Mouse (Mus musculus) CH12.LX (cell line): ENCODE data around the gene Psmd12. TPM values are rescaled to one million over a fixed set of nuclear protein-coding genes. Genes with fewer than 3 reads are reported as not detected.
A peak's percentile ranks its signal among the peaks of the same experiment; 100 is the strongest.

Experiments used
- DNase-seq: peaks from one replicate; pipeline ENCODE4 v3.0.0-alpha.2; 2013; ENCODE audit errors: extremely low read depth
- H3K27ac ChIP-seq: 2 replicates; pipeline ENCODE4 v1.5.1; 2012; ENCODE audit warnings: low read depth, mild to moderate bottlenecking, control low read depth, moderate library complexity; ENCODE audit not compliant: insufficient read depth
- H3K27me3 ChIP-seq: replicated peaks from 2 replicates; pipeline ENCODE3; 2012; ENCODE audit warnings: inconsistent platforms
- H3K36me3 ChIP-seq, 2 experiments: replicated peaks in 1 of 2; 2 replicates each; pipeline versions ENCODE3 to v1.6.1; 2012; ENCODE audit warnings: inconsistent platforms in 1 of 2, low read length in 1 of 2, mild to moderate bottlenecking in 1 of 2, mixed read lengths in 1 of 2, moderate library complexity in 1 of 2; ENCODE audit not compliant: control insufficient read depth in 1 of 2, insufficient read depth in 1 of 2
- H3K4me1 ChIP-seq, 2 experiments: 2 replicates each; pipeline ENCODE4 v1.6.1; 2012; ENCODE audit warnings: inconsistent platforms in 1 of 2, moderate library complexity in 1 of 2; ENCODE audit not compliant: insufficient read depth in 2 of 2, control insufficient read depth in 1 of 2
- H3K4me2 ChIP-seq: 2 replicates; pipeline ENCODE4 v1.6.1; 2012; ENCODE audit warnings: low read depth, mild to moderate bottlenecking, control low read depth; ENCODE audit not compliant: poor library complexity, insufficient read depth, severe bottlenecking
- H3K4me3 ChIP-seq, 3 experiments: fragments of 150-350 bp in 1 of 3; sonication (generic) in 1 of 3; replicated peaks in 1 of 3; 2 replicates each; pipeline versions ENCODE3 to v1.5.1; 2011 to 2012; ENCODE audit warnings: low read depth in 2 of 3, low read length in 2 of 3, mild to moderate bottlenecking in 2 of 3, moderate library complexity in 2 of 3, control low read depth in 1 of 3, improper control_type of control experiment in 1 of 3, inconsistent platforms in 1 of 3, mixed read lengths in 1 of 3; ENCODE audit not compliant: poor library complexity in 1 of 3
- H3K79me2 ChIP-seq: replicated peaks from 2 replicates; pipeline ENCODE4 v1.6.1; 2012; ENCODE audit warnings: mild to moderate bottlenecking, moderate library complexity; ENCODE audit not compliant: control insufficient read depth, poor library complexity, insufficient read depth, severe bottlenecking; ENCODE audit errors: extremely low read depth
- H3K9ac ChIP-seq: 2 replicates; pipeline ENCODE4 v1.6.1; 2012; ENCODE audit warnings: low read depth, mild to moderate bottlenecking, control low read depth, moderate library complexity; ENCODE audit not compliant: insufficient read depth
- H3K9me3 ChIP-seq: replicated peaks from 2 replicates; pipeline ENCODE3; 2012; ENCODE audit warnings: low read length, inconsistent platforms, mixed read lengths
- CHD2 ChIP-seq: IDR thresholded peaks from 2 replicates; pipeline ENCODE4 v1.6.1; 2011; ENCODE audit warnings: low read length, improper control_type of control experiment
- CTCF ChIP-seq, 2 experiments: IDR thresholded peaks in 1 of 2; conservative IDR thresholded peaks in 1 of 2; 2 replicates each; pipeline ENCODE4 v1.5.1; 2011 to 2012; ENCODE audit warnings: low read depth in 2 of 2, low read length in 2 of 2, improper control_type of control experiment in 1 of 2, inconsistent platforms in 1 of 2, mild to moderate bottlenecking in 1 of 2, moderate library complexity in 1 of 2
- E2F4 ChIP-seq: IDR thresholded peaks from 2 replicates; pipeline ENCODE4 v1.6.1; 2011; ENCODE audit warnings: low read depth, low read length, improper control_type of control experiment; ENCODE audit not compliant: insufficient replicate concordance
- ELF1 ChIP-seq: IDR thresholded peaks from 2 replicates; pipeline ENCODE4 v1.6.1; 2014; ENCODE audit warnings: low read depth, mild to moderate bottlenecking, inconsistent platforms, low read length, improper control_type of control experiment
- GABPA ChIP-seq: IDR thresholded peaks from 2 replicates; pipeline ENCODE4 v1.6.1; 2012; ENCODE audit warnings: low read depth, low read length, improper control_type of control experiment, inconsistent platforms; ENCODE audit not compliant: insufficient replicate concordance
- HCFC1 ChIP-seq: IDR thresholded peaks from 2 replicates; pipeline ENCODE4 v1.6.1; 2012; ENCODE audit warnings: low read depth, mild to moderate bottlenecking, inconsistent platforms, low read length, improper control_type of control experiment
- IRF4 ChIP-seq: IDR thresholded peaks from 2 replicates; pipeline ENCODE4 v1.6.1; 2014; ENCODE audit warnings: low read depth, mild to moderate bottlenecking, inconsistent platforms, low read length, improper control_type of control experiment
- JUN ChIP-seq: IDR thresholded peaks from 2 replicates; pipeline ENCODE4 v1.6.1; 2011; ENCODE audit warnings: low read depth, mild to moderate bottlenecking, low read length, improper control_type of control experiment, moderate library complexity; ENCODE audit not compliant: insufficient read depth
- JUND ChIP-seq: conservative IDR thresholded peaks from 2 replicates; pipeline ENCODE4 v1.6.1; 2011; ENCODE audit warnings: low read depth, low read length, improper control_type of control experiment
- MAX ChIP-seq: IDR thresholded peaks from 2 replicates; pipeline ENCODE4 v1.6.1; 2011; ENCODE audit warnings: low read length, improper control_type of control experiment
- MAZ ChIP-seq: IDR thresholded peaks from 2 replicates; pipeline ENCODE4 v1.6.1; 2012; ENCODE audit warnings: low read depth, mild to moderate bottlenecking, inconsistent platforms, low read length, improper control_type of control experiment, moderate library complexity
- MEF2A ChIP-seq: IDR thresholded peaks from 2 replicates; pipeline ENCODE4 v1.6.1; 2014; ENCODE audit warnings: low read depth, mild to moderate bottlenecking, inconsistent platforms, low read length, improper control_type of control experiment, borderline replicate concordance
- MYC ChIP-seq: IDR thresholded peaks from 2 replicates; pipeline ENCODE4 v1.6.1; 2011; ENCODE audit warnings: low read depth, mild to moderate bottlenecking, improper control_type of control experiment, low read length
- NELFE ChIP-seq: IDR thresholded peaks from 2 replicates; pipeline ENCODE4 v1.6.1; 2011; ENCODE audit warnings: low read depth, low read length, improper control_type of control experiment
- NRF1 ChIP-seq: IDR thresholded peaks from 2 replicates; pipeline ENCODE4 v1.6.1; 2014; ENCODE audit warnings: low read depth, mild to moderate bottlenecking, inconsistent platforms, low read length, improper control_type of control experiment, moderate library complexity
- PAX5 ChIP-seq: IDR thresholded peaks from 2 replicates; pipeline ENCODE4 v1.6.1; 2012; ENCODE audit warnings: low read length, inconsistent platforms, mixed read lengths
- POLR2A ChIP-seq: IDR thresholded peaks from 2 replicates; pipeline ENCODE4 v1.6.1; 2011; ENCODE audit warnings: low read depth, mild to moderate bottlenecking, improper control_type of control experiment, low read length
- POLR2AphosphoS2 ChIP-seq: IDR thresholded peaks from 2 replicates; pipeline ENCODE4 v1.6.1; 2011; ENCODE audit warnings: low read depth, low read length, improper control_type of control experiment
- SIN3A ChIP-seq: IDR thresholded peaks from 2 replicates; pipeline ENCODE4 v1.6.1; 2012; ENCODE audit warnings: low read length, improper control_type of control experiment, inconsistent platforms
- SMC3 ChIP-seq: IDR thresholded peaks from 2 replicates; pipeline ENCODE4 v1.6.1; 2011; ENCODE audit warnings: low read depth, low read length, improper control_type of control experiment
- TBP ChIP-seq: conservative IDR thresholded peaks from 2 replicates; pipeline ENCODE4 v1.6.1; 2011; ENCODE audit warnings: low read depth, low read length, improper control_type of control experiment
- UBTF ChIP-seq: IDR thresholded peaks from 2 replicates; pipeline ENCODE4 v1.6.1; 2012; ENCODE audit warnings: low read depth, mild to moderate bottlenecking, inconsistent platforms, low read length, improper control_type of control experiment, moderate library complexity
- USF1 ChIP-seq: IDR thresholded peaks from 2 replicates; pipeline ENCODE4 v1.6.1; 2014; ENCODE audit warnings: low read depth, mild to moderate bottlenecking, inconsistent platforms, low read length, improper control_type of control experiment
- USF2 ChIP-seq: conservative IDR thresholded peaks from 2 replicates; pipeline ENCODE4 v1.6.1; 2011; ENCODE audit warnings: low read depth, low read length, improper control_type of control experiment
- ZC3H11A ChIP-seq: IDR thresholded peaks from 2 replicates; pipeline ENCODE4 v1.6.1; 2012; ENCODE audit warnings: low read depth, mild to moderate bottlenecking, inconsistent platforms, low read length, improper control_type of control experiment
- ZKSCAN1 ChIP-seq: IDR thresholded peaks from 2 replicates; pipeline ENCODE4 v1.6.1; 2012; ENCODE audit warnings: low read depth, inconsistent platforms, low read length, improper control_type of control experiment, borderline replicate concordance
- ZMIZ1 ChIP-seq: IDR thresholded peaks from 2 replicates; pipeline ENCODE4 v1.6.1; 2012; ENCODE audit warnings: low read depth, mild to moderate bottlenecking, inconsistent platforms, low read length, improper control_type of control experiment
- dilution Hi-C: fragments of 300-500 bp; cut with MboI; formaldehyde crosslinking; loops from 2 replicates; pipeline ENCODE4 v1.14.3; 2020; ENCODE audit warnings: low sequenced_read_pairs; ENCODE audit not compliant: extremely low pct_unique_long_range_greater_than_20kb, extremely low pct_ligation_motif_present
- in situ Hi-C: fragments of 300-500 bp; cut with MboI; formaldehyde crosslinking; loops from 3 replicates; pipeline ENCODE4 v1.14.3; 2019; ENCODE audit warnings: low sequenced_read_pairs, low pct_ligation_motif_present, low pct_unique_long_range_greater_than_20kb, mixed read lengths
- polyA plus RNA-seq: library from polyadenylated mRNA; unstranded; fragments of >175 nt; gene quantifications from 2 replicates; pipeline ENCODE4 v1.2.1, GENCODE M21; 2012; ENCODE audit warnings: low read depth; ENCODE audit not compliant: insufficient read length
- total RNA-seq, 2 experiments: library from RNA; depleted of rRNA; stranded (reverse); fragments of 300-350 nt in 1 of 2; fragments of >200 nt in 1 of 2; gene quantifications; 2 replicates each; pipeline ENCODE4 v1.2.3; 2012 to 2014

Psmd12 gene
- total and polyA plus RNA-seq, 3 experiments: 108 to 257 (median 151) TPM

DNA sequence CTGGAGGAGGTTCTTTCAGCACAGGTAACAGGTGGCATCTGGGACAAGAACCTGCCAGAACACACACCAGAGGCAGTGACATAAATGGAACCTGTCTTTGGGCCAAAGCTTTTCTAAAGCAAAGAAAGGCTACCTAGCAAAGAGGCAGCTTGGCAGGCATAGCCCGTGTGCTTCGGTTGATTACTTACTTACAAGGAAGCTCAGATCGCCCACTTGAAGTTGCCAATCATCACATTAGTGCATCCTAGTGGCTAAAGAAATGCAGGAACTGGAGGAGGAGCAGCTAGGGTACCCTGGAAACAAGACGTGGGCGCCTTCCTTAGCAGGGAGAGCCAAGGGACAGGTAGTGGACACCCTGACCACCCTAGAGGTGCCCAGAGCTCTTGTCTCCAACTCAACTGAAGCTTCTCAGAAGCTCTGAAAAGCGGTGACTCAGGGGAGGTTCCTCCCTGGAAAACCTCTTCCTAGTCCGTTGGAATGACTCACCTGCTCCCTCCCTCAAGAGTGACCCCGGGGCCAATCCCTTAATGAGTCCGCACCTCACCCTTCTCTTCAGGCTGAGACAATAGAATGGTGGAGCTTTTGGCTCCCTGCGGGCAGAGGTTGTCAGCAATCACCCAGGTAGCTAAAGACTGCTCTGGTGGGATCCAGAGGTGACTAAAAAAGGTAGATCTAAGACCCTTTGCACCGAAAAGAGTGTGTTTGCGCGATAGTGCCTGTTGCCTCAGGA, 66.6 kb downstream of the Psmd12 start:
- H3K4me2 ChIP-seq: no peak overlapping the region
- H3K9me3 ChIP-seq: no peaks in the 10 kb centered on the region
- dilution Hi-C loops: no loop called here
- peaks cover 0 to 15% of the 10 kb centered on the region in 2 experiments for H3K36me3 ChIP-seq
- peaks cover 0 to 23% of the 10 kb centered on the region in 2 experiments; a peak in 3 of 4 replicates for H3K4me1 ChIP-seq
- no peak overlapping the region for H3K27ac ChIP-seq
- TF ChIP-seq MEF2A (no peak), GABPA (no peak), JUND (no peak), JUN (no peak), POLR2AphosphoS2 (no peak), CTCF (conservative IDR thresholded peaks at IDR 0.05 in 1 of 2, IDR thresholded peaks at IDR 0.05 in 1 of 2; ENCODE audit: low read depth in 2 of 2, low read length in 2 of 2) (no peak), MYC (no peak), SMC3 (no peak), PAX5 (no peak), CHD2 (no peak), E2F4 (no peak), UBTF (no peak), POLR2A (no peak), TBP (no peak)
- in situ Hi-C loops: loop anchor here (5.0 kb wide), 1 partner anchor 34 kb away; no protein-coding TSS in a partner anchor
- no peak for DNase-seq
- H3K79me2 ChIP-seq: peaks cover 21% of the 10 kb centered on the region
- H3K4me3 ChIP-seq: no peak overlapping the region
- no peak overlapping the region for H3K9ac ChIP-seq
- H3K27me3 ChIP-seq: peaks cover 15% of the 10 kb centered on the region

DNA sequence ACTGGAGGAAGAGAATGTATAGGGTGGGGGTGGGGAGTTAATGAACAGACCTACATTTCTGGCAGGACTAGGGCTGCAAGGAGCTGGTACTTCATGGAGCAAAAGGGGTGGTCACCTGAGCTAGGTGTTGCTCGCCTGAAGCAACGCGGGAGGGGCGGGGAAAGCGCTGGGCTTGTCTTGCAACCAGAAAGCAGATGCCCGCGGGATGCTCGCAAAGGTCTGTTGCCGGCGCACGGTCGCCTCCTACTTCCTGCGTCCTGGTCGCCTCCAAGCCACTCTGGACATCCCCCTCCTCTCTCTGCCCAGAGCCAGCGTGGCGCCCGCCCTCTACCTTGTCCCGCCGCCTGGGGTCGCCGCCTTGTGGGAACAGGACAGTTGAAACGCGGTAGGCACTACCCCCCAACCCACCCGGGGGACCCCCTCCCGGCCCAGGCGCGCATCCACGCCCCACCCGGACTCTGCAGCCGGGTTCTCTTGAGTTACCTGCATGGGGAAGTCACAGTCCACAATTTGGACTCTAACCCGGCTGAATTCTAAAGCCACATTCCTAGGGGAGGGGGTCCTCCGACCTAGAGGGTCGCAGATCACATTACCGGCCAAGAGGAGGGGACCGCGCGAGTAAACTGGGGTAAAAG, 67.5 kb downstream of the Psmd12 start:
- in situ Hi-C loops (loop anchor here (5.0 kb wide), 1 partner anchor 34 kb away; no protein-coding TSS in a partner anchor), dilution Hi-C loops (no loop called here)
- H3K27ac ChIP-seq: no peak overlapping the region
- H3K36me3 ChIP-seq: peaks cover 7 to 23% of the 10 kb centered on the region in 2 experiments
- H3K79me2 ChIP-seq: peaks cover 28% of the 10 kb centered on the region
- H3K9me3 ChIP-seq: no peaks in the 10 kb centered on the region
- H3K9ac ChIP-seq: peak overlapping the region; percentile 39
- TF ChIP-seq NELFE (0 out of 2 replicates have a peak, but pooled peaks have one; percentile 23), MEF2A (peak; percentile 9; the same call in 1 of the 2 replicates), ZMIZ1 (peak; percentile 32; the same call in 1 of the 2 replicates), CTCF (conservative IDR thresholded peaks at IDR 0.05 in 1 of 2, IDR thresholded peaks at IDR 0.05 in 1 of 2; ENCODE audit: low read depth in 2 of 2, low read length in 2 of 2) (peak in 1 of 2 experiments; percentile 37; a peak in 2 of 4 replicates), ZKSCAN1 (no peak), IRF4 (no peak), USF2 (no peak), MYC (no peak), MAZ (0 out of 2 replicates have a peak, but pooled peaks have one; percentile 45), JUN (no peak), USF1 (no peak), UBTF (peak; percentile 77; the same call in 1 of the 2 replicates), HCFC1 (peak; percentile 15; the same call in 1 of the 2 replicates), ZC3H11A (no peak), ELF1 (peak; percentile 61), CHD2 (peak; percentile 9; the same call in 1 of the 2 replicates), NRF1 (peak; percentile 42), SIN3A (peak; percentile 45), E2F4 (no peak), POLR2A (0 out of 2 replicates have a peak, but pooled peaks have one; percentile 30), MAX (no peak)
- DNase-seq: peak; percentile 34
- peak overlapping the region; percentile 96 for H3K4me2 ChIP-seq
- H3K4me3 ChIP-seq: peak overlapping the region; percentile 62 to 95 (median 83)
- peaks cover 15% of the 10 kb centered on the region for H3K27me3 ChIP-seq
- H3K4me1 ChIP-seq: peaks cover 0 to 23% of the 10 kb centered on the region in 2 experiments; a peak in 3 of 4 replicates
